Mouse (Mus musculus) thymus, adult 2 months (tissue): Measurements from ENCODE around the gene Yif1b. TPM values are rescaled to one million over a fixed set of nuclear protein-coding genes. Genes with fewer than 3 reads are reported as not detected.

ENCODE experiments used
- DNase-seq: peaks from one replicate; pipeline ENCODE4 v3.0.0; 2021
- H3K27ac ChIP-seq: fragments of 200-500 bp; 2 replicates; pipeline ENCODE4 v1.5.1; 2012; ENCODE audit warnings: low read length, control low read depth; ENCODE audit not compliant: control insufficient read depth, insufficient read depth
- H3K27me3 ChIP-seq: fragments of 200-500 bp; 2 replicates; pipeline ENCODE4 v1.6.1; 2012; ENCODE audit warnings: mild to moderate bottlenecking, low read length, moderate library complexity, mixed read lengths; ENCODE audit not compliant: control insufficient read depth, insufficient read depth
- H3K36me3 ChIP-seq: fragments of 200-500 bp; 2 replicates; pipeline ENCODE4 v1.6.1; 2012; ENCODE audit warnings: mild to moderate bottlenecking, low read length, moderate library complexity; ENCODE audit not compliant: control insufficient read depth, insufficient read depth
- H3K4me1 ChIP-seq: fragments of 200-500 bp; replicated peaks from 2 replicates; pipeline ENCODE4 v1.6.1; 2012; ENCODE audit warnings: low read length; ENCODE audit not compliant: control insufficient read depth, insufficient read depth
- H3K4me3 ChIP-seq: fragments of 200-500 bp; 2 replicates; pipeline ENCODE4 v1.5.1; 2012; ENCODE audit warnings: mild to moderate bottlenecking, low read length, control low read depth, moderate library complexity; ENCODE audit not compliant: control insufficient read depth, insufficient read depth
- CTCF ChIP-seq: fragments of 200-500 bp; IDR thresholded peaks from 2 replicates; pipeline ENCODE4 v1.5.1; 2012; ENCODE audit warnings: mild to moderate bottlenecking, control low read depth, low read length, moderate library complexity, borderline replicate concordance; ENCODE audit not compliant: control insufficient read depth, poor library complexity, insufficient read depth; ENCODE audit errors: extremely low read depth
- POLR2A ChIP-seq: fragments of 200-500 bp; IDR thresholded peaks from 2 replicates; pipeline ENCODE4 v1.6.1; 2012; ENCODE audit warnings: mild to moderate bottlenecking, low read length, control low read depth, moderate library complexity; ENCODE audit not compliant: control insufficient read depth, poor library complexity, insufficient read depth; ENCODE audit errors: extremely low read depth
- WGBS: fragments of 180-500 bp; shearing (Covaris S2); methylation state at CpG from one replicate; pipeline ENCODE4 v1.1.7; 2018; 5-methylcytosine and 5-hydroxymethylcytosine counted together
- polyA plus RNA-seq: library from polyadenylated mRNA; depleted of rRNA; stranded (reverse); fragments of >200 nt; gene quantifications from 2 replicates; pipeline ENCODE4 v1.2.3, GENCODE M21; 2012; rRNA removed

Yif1b gene
- polyA plus RNA-seq, 1 experiment = 143 TPM

- no peak for TF ChIP-seq CTCF
- no peak for TF ChIP-seq POLR2A
- Histone ChIP-seq H3K27me3 (no peaks in the 10 kb centered on the region), H3K4me3 (no peak overlapping the region), H3K36me3 (no peaks in the 10 kb centered on the region), H3K27ac (no peak overlapping the region), H3K4me1 (peaks cover 13% of the 10 kb centered on the region)
- DNase-seq = no peak
- WGBS = 90% methylated on average over 16 of the region's 19 CpGs
These were observed 55.3 kb downstream of the Yif1b start for GRCm38 (mm10) chr7:29293131-29294065.

- no peaks in the 10 kb centered on the region for H3K27me3 ChIP-seq
- no peak overlapping the region for H3K4me3 ChIP-seq
- peaks cover 7% of the 10 kb centered on the region for H3K4me1 ChIP-seq
- no peak for DNase-seq
- no peak overlapping the region for H3K27ac ChIP-seq
- no peaks in the 10 kb centered on the region for H3K36me3 ChIP-seq
- TF ChIP-seq CTCF = no peak
- WGBS = 55% methylated on average over 13 of the region's 13 CpGs
These were observed 56.1 kb downstream of the Yif1b start for GRCm38 (mm10) chr7:29294111-29294761.

- Histone ChIP-seq H3K4me1 (peaks cover 4% of the 10 kb centered on the region; the same call in 1 of the 2 replicates), H3K27me3 (no peaks in the 10 kb centered on the region), H3K27ac (no peak overlapping the region), H3K4me3 (no peak overlapping the region), H3K36me3 (no peaks in the 10 kb centered on the region)
- 87% methylated on average over 24 of the region's 24 CpGs for WGBS
- TF ChIP-seq POLR2A (no peak), CTCF (no peak)
- no peak for DNase-seq
These were observed 57.9 kb downstream of the Yif1b start for GRCm38 (mm10) chr7:29295861-29296647.

- no peak for TF ChIP-seq POLR2A
- no peak for TF ChIP-seq CTCF
- Histone ChIP-seq H3K4me1 (peaks cover 4% of the 10 kb centered on the region; the same call in 1 of the 2 replicates), H3K4me3 (no peak overlapping the region), H3K27ac (no peak overlapping the region), H3K27me3 (no peaks in the 10 kb centered on the region), H3K36me3 (no peaks in the 10 kb centered on the region)
- DNase-seq = peak; percentile 66
- 22% methylated on average over 10 of the region's 10 CpGs for WGBS
These were observed 58.9 kb downstream of the Yif1b start for GRCm38 (mm10) chr7:29296998-29297397.

Other genes starting within 250 kb of the Yif1b start
- 0.19 and 0.24 TPM in 2 replicates for gene Ryr1, start 113.2 kb upstream of the Yif1b start, polyA plus RNA-seq
- 44.9 and 54.5 TPM in 2 replicates for gene Rasgrp4, start 103.5 kb upstream of the Yif1b start, polyA plus RNA-seq
- gene Fam98c, start 82.1 kb upstream of the Yif1b start, polyA plus RNA-seq = 88.8 and 92.3 TPM in 2 replicates
- 0.53 and 0.66 TPM in 2 replicates for gene Ggn, start 68.1 kb upstream of the Yif1b start, polyA plus RNA-seq
- gene Spred3, start 67.9 kb upstream of the Yif1b start, polyA plus RNA-seq = 2.2 and 2.7 TPM in 2 replicates
- 254 and 284 TPM in 2 replicates for gene Psmd8, start 57.6 kb upstream of the Yif1b start, polyA plus RNA-seq
- gene Catsperg1, start 24.3 kb upstream of the Yif1b start, polyA plus RNA-seq = 1.7 and 2.5 TPM in 2 replicates
- 34.7 and 37.5 TPM in 2 replicates for gene Kcnk6, start 5.8 kb upstream of the Yif1b start, polyA plus RNA-seq
- gene 2200002D01Rik, start 10.1 kb downstream of the Yif1b start, polyA plus RNA-seq = 3.6 and 3.7 TPM in 2 replicates
- gene Spint2, start 43.6 kb downstream of the Yif1b start, polyA plus RNA-seq = 426 and 460 TPM in 2 replicates
- 5.4 and 5.8 TPM in 2 replicates for gene Ppp1r14a, start 51.0 kb downstream of the Yif1b start, polyA plus RNA-seq
- gene Dpf1, start 65.6 kb downstream of the Yif1b start, polyA plus RNA-seq = 1.6 and 1.8 TPM in 2 replicates